Mouse (Mus musculus) CH12.LX (cell line): ENCODE results near the gene Kcnk2. TPM values are rescaled to one million over a fixed set of nuclear protein-coding genes. Genes with fewer than 3 reads are reported as not detected.

Source experiments
- DNase-seq: peaks from one replicate; pipeline ENCODE4 v3.0.0-alpha.2; 2013; ENCODE audit errors: extremely low read depth
- H3K27ac ChIP-seq: 2 replicates; pipeline ENCODE4 v1.5.1; 2012; ENCODE audit warnings: low read depth, mild to moderate bottlenecking, control low read depth, moderate library complexity; ENCODE audit not compliant: insufficient read depth
- H3K27me3 ChIP-seq: replicated peaks from 2 replicates; pipeline ENCODE3; 2012; ENCODE audit warnings: inconsistent platforms
- H3K36me3 ChIP-seq, 2 experiments: replicated peaks in 1 of 2; 2 replicates each; pipeline versions ENCODE3 to v1.6.1; 2012; ENCODE audit warnings: inconsistent platforms in 1 of 2, low read length in 1 of 2, mild to moderate bottlenecking in 1 of 2, mixed read lengths in 1 of 2, moderate library complexity in 1 of 2; ENCODE audit not compliant: control insufficient read depth in 1 of 2, insufficient read depth in 1 of 2
- H3K4me1 ChIP-seq, 2 experiments: 2 replicates each; pipeline ENCODE4 v1.6.1; 2012; ENCODE audit warnings: inconsistent platforms in 1 of 2, moderate library complexity in 1 of 2; ENCODE audit not compliant: insufficient read depth in 2 of 2, control insufficient read depth in 1 of 2
- H3K4me2 ChIP-seq: 2 replicates; pipeline ENCODE4 v1.6.1; 2012; ENCODE audit warnings: low read depth, mild to moderate bottlenecking, control low read depth; ENCODE audit not compliant: poor library complexity, insufficient read depth, severe bottlenecking
- H3K4me3 ChIP-seq, 3 experiments: fragments of 150-350 bp in 1 of 3; sonication (generic) in 1 of 3; replicated peaks in 1 of 3; 2 replicates each; pipeline versions ENCODE3 to v1.5.1; 2011 to 2012; ENCODE audit warnings: low read depth in 2 of 3, low read length in 2 of 3, mild to moderate bottlenecking in 2 of 3, moderate library complexity in 2 of 3, control low read depth in 1 of 3, improper control_type of control experiment in 1 of 3, inconsistent platforms in 1 of 3, mixed read lengths in 1 of 3; ENCODE audit not compliant: poor library complexity in 1 of 3
- H3K79me2 ChIP-seq: replicated peaks from 2 replicates; pipeline ENCODE4 v1.6.1; 2012; ENCODE audit warnings: mild to moderate bottlenecking, moderate library complexity; ENCODE audit not compliant: control insufficient read depth, poor library complexity, insufficient read depth, severe bottlenecking; ENCODE audit errors: extremely low read depth
- H3K9ac ChIP-seq: 2 replicates; pipeline ENCODE4 v1.6.1; 2012; ENCODE audit warnings: low read depth, mild to moderate bottlenecking, control low read depth, moderate library complexity; ENCODE audit not compliant: insufficient read depth
- H3K9me3 ChIP-seq: replicated peaks from 2 replicates; pipeline ENCODE3; 2012; ENCODE audit warnings: low read length, inconsistent platforms, mixed read lengths
- BHLHE40 ChIP-seq: IDR thresholded peaks from 2 replicates; pipeline ENCODE4 v1.6.1; 2011; ENCODE audit warnings: mild to moderate bottlenecking, low read depth, low read length, improper control_type of control experiment
- CHD1 ChIP-seq: IDR thresholded peaks from 2 replicates; pipeline ENCODE4 v1.6.1; 2012; ENCODE audit warnings: low read depth, low read length, improper control_type of control experiment, inconsistent platforms
- ELF1 ChIP-seq: IDR thresholded peaks from 2 replicates; pipeline ENCODE4 v1.6.1; 2014; ENCODE audit warnings: low read depth, mild to moderate bottlenecking, inconsistent platforms, low read length, improper control_type of control experiment
- EP300 ChIP-seq: IDR thresholded peaks from 2 replicates; pipeline ENCODE4 v1.6.1; 2011; ENCODE audit warnings: low read length, improper control_type of control experiment
- ETS1 ChIP-seq: conservative IDR thresholded peaks from 2 replicates; pipeline ENCODE4 v1.6.1; 2012; ENCODE audit warnings: low read depth, mild to moderate bottlenecking, inconsistent platforms, low read length, improper control_type of control experiment, moderate library complexity
- JUND ChIP-seq: conservative IDR thresholded peaks from 2 replicates; pipeline ENCODE4 v1.6.1; 2011; ENCODE audit warnings: low read depth, low read length, improper control_type of control experiment
- KAT2A ChIP-seq: IDR thresholded peaks from 2 replicates; pipeline ENCODE4 v1.6.1; 2012; ENCODE audit warnings: low read length, improper control_type of control experiment, inconsistent platforms; ENCODE audit not compliant: insufficient replicate concordance
- MAZ ChIP-seq: IDR thresholded peaks from 2 replicates; pipeline ENCODE4 v1.6.1; 2012; ENCODE audit warnings: low read depth, mild to moderate bottlenecking, inconsistent platforms, low read length, improper control_type of control experiment, moderate library complexity
- MEF2A ChIP-seq: IDR thresholded peaks from 2 replicates; pipeline ENCODE4 v1.6.1; 2014; ENCODE audit warnings: low read depth, mild to moderate bottlenecking, inconsistent platforms, low read length, improper control_type of control experiment, borderline replicate concordance
- MYC ChIP-seq: IDR thresholded peaks from 2 replicates; pipeline ENCODE4 v1.6.1; 2011; ENCODE audit warnings: low read depth, mild to moderate bottlenecking, improper control_type of control experiment, low read length
- NELFE ChIP-seq: IDR thresholded peaks from 2 replicates; pipeline ENCODE4 v1.6.1; 2011; ENCODE audit warnings: low read depth, low read length, improper control_type of control experiment
- NRF1 ChIP-seq: IDR thresholded peaks from 2 replicates; pipeline ENCODE4 v1.6.1; 2014; ENCODE audit warnings: low read depth, mild to moderate bottlenecking, inconsistent platforms, low read length, improper control_type of control experiment, moderate library complexity
- PAX5 ChIP-seq: IDR thresholded peaks from 2 replicates; pipeline ENCODE4 v1.6.1; 2012; ENCODE audit warnings: low read length, inconsistent platforms, mixed read lengths
- POLR2A ChIP-seq: IDR thresholded peaks from 2 replicates; pipeline ENCODE4 v1.6.1; 2011; ENCODE audit warnings: low read depth, mild to moderate bottlenecking, improper control_type of control experiment, low read length
- RAD21 ChIP-seq: IDR thresholded peaks from 2 replicates; pipeline ENCODE4 v1.6.1; 2011; ENCODE audit warnings: low read depth, mild to moderate bottlenecking, low read length, improper control_type of control experiment, moderate library complexity
- SIN3A ChIP-seq: IDR thresholded peaks from 2 replicates; pipeline ENCODE4 v1.6.1; 2012; ENCODE audit warnings: low read length, improper control_type of control experiment, inconsistent platforms
- TCF12 ChIP-seq: IDR thresholded peaks from 2 replicates; pipeline ENCODE4 v1.6.1; 2014; ENCODE audit warnings: low read depth, mild to moderate bottlenecking, inconsistent platforms, low read length, improper control_type of control experiment
- UBTF ChIP-seq: IDR thresholded peaks from 2 replicates; pipeline ENCODE4 v1.6.1; 2012; ENCODE audit warnings: low read depth, mild to moderate bottlenecking, inconsistent platforms, low read length, improper control_type of control experiment, moderate library complexity
- USF1 ChIP-seq: IDR thresholded peaks from 2 replicates; pipeline ENCODE4 v1.6.1; 2014; ENCODE audit warnings: low read depth, mild to moderate bottlenecking, inconsistent platforms, low read length, improper control_type of control experiment
- ZC3H11A ChIP-seq: IDR thresholded peaks from 2 replicates; pipeline ENCODE4 v1.6.1; 2012; ENCODE audit warnings: low read depth, mild to moderate bottlenecking, inconsistent platforms, low read length, improper control_type of control experiment
- ZKSCAN1 ChIP-seq: IDR thresholded peaks from 2 replicates; pipeline ENCODE4 v1.6.1; 2012; ENCODE audit warnings: low read depth, inconsistent platforms, low read length, improper control_type of control experiment, borderline replicate concordance
- ZMIZ1 ChIP-seq: IDR thresholded peaks from 2 replicates; pipeline ENCODE4 v1.6.1; 2012; ENCODE audit warnings: low read depth, mild to moderate bottlenecking, inconsistent platforms, low read length, improper control_type of control experiment
- ZNF384 ChIP-seq: IDR thresholded peaks from 2 replicates; pipeline ENCODE4 v1.6.1; 2012; ENCODE audit warnings: low read depth, low read length, improper control_type of control experiment, inconsistent platforms
- dilution Hi-C: fragments of 300-500 bp; cut with MboI; formaldehyde crosslinking; loops from 2 replicates; pipeline ENCODE4 v1.14.3; 2020; ENCODE audit warnings: low sequenced_read_pairs; ENCODE audit not compliant: extremely low pct_unique_long_range_greater_than_20kb, extremely low pct_ligation_motif_present
- in situ Hi-C: fragments of 300-500 bp; cut with MboI; formaldehyde crosslinking; loops from 3 replicates; pipeline ENCODE4 v1.14.3; 2019; ENCODE audit warnings: low sequenced_read_pairs, low pct_ligation_motif_present, low pct_unique_long_range_greater_than_20kb, mixed read lengths
- polyA plus RNA-seq: library from polyadenylated mRNA; unstranded; fragments of >175 nt; gene quantifications from 2 replicates; pipeline ENCODE4 v1.2.1, GENCODE M21; 2012; ENCODE audit warnings: low read depth; ENCODE audit not compliant: insufficient read length
- total RNA-seq, 2 experiments: library from RNA; depleted of rRNA; stranded (reverse); fragments of 300-350 nt in 1 of 2; fragments of >200 nt in 1 of 2; gene quantifications; 2 replicates each; pipeline ENCODE4 v1.2.3; 2012 to 2014

Kcnk2 gene
- total and polyA plus RNA-seq, 3 experiments = 0.19 TPM; not detected in 2

GRCm38 (mm10) chr1:189435452-189435851 lies 33.4 kb upstream of the Kcnk2 start:
- no peak overlapping the region for H3K9ac ChIP-seq
- H3K4me2 ChIP-seq = no peak overlapping the region
- no peaks in the 10 kb centered on the region for H3K36me3 ChIP-seq
- in situ Hi-C loops = no loop called here
- dilution Hi-C loops = no loop called here
- DNase-seq = no peak
- no peaks in the 10 kb centered on the region for H3K79me2 ChIP-seq
- no peaks in the 10 kb centered on the region for H3K27me3 ChIP-seq
- no peak overlapping the region for H3K4me3 ChIP-seq
- TF ChIP-seq ZC3H11A (no peak), POLR2A (no peak), EP300 (no peak), ZNF384 (no peak), CHD1 (no peak), BHLHE40 (no peak), UBTF (no peak)
- H3K9me3 ChIP-seq = no peaks in the 10 kb centered on the region
- H3K4me1 ChIP-seq = peaks cover 4 to 6% of the 10 kb centered on the region in 2 experiments; a peak in 1 of 4 replicates
- H3K27ac ChIP-seq = no peak overlapping the region

- Histone ChIP-seq H3K36me3 (no peaks in the 10 kb centered on the region), H3K4me3 (no peak overlapping the region), H3K9me3 (no peaks in the 10 kb centered on the region), H3K9ac (no peak overlapping the region), H3K27ac (no peak overlapping the region), H3K4me1 (peaks cover 0 to 6% of the 10 kb centered on the region in 2 experiments; a peak in 1 of 4 replicates), H3K4me2 (no peak overlapping the region), H3K27me3 (no peaks in the 10 kb centered on the region), H3K79me2 (no peaks in the 10 kb centered on the region)
- no peak for TF ChIP-seq MYC
- TF ChIP-seq NRF1 = no peak
- no peak for TF ChIP-seq MEF2A
- no peak for TF ChIP-seq PAX5
- TF ChIP-seq ZC3H11A = no peak
- TF ChIP-seq ZNF384 = no peak
- TF ChIP-seq ZKSCAN1 = no peak
- TF ChIP-seq RAD21 = no peak
- no peak for TF ChIP-seq EP300
- no peak for TF ChIP-seq ELF1
- dilution Hi-C loops = no loop called here
- in situ Hi-C loops = no loop called here
- DNase-seq = no peak
Observed at GRCm38 (mm10) chr1:189431479-189431878, 29.4 kb upstream of the Kcnk2 start.

GRCm38 (mm10) chr1:189430534-189430933 lies 28.5 kb upstream of the Kcnk2 start:
- no peak overlapping the region for H3K4me3 ChIP-seq
- no peak overlapping the region for H3K4me2 ChIP-seq
- H3K79me2 ChIP-seq = no peaks in the 10 kb centered on the region
- no peak for DNase-seq
- no peaks in the 10 kb centered on the region for H3K36me3 ChIP-seq
- no peak overlapping the region for H3K27ac ChIP-seq
- H3K27me3 ChIP-seq = no peaks in the 10 kb centered on the region
- TF ChIP-seq KAT2A = no peak
- TF ChIP-seq EP300 = no peak
- no peak for TF ChIP-seq MYC
- no peak for TF ChIP-seq BHLHE40
- no peak for TF ChIP-seq ETS1
- no peak for TF ChIP-seq POLR2A
- no peak for TF ChIP-seq USF1
- no peak for TF ChIP-seq JUND
- TF ChIP-seq NELFE = no peak
- TF ChIP-seq TCF12 = no peak
- TF ChIP-seq MAZ = no peak
- no peak for TF ChIP-seq MEF2A
- TF ChIP-seq ZMIZ1 = no peak
- no peak for TF ChIP-seq SIN3A
- H3K4me1 ChIP-seq = peaks cover 0 to 6% of the 10 kb centered on the region in 2 experiments; a peak in 1 of 4 replicates
- in situ Hi-C loops (no loop called here), dilution Hi-C loops (no loop called here)
- H3K9ac ChIP-seq = no peak overlapping the region
- H3K9me3 ChIP-seq = no peaks in the 10 kb centered on the region
